In genomic region chr8:85554391-85555180, GRCm38 (mm10) we compare ENCODE assay signal across 8 mouse cellular contexts. TPM values are rescaled to one million over a fixed set of nuclear protein-coding genes. Genes with fewer than 3 reads are reported as not detected.
DNase-seq lines count a peak whose midpoint lies in the region; ATAC-seq and TF ChIP-seq lines count a peak whose summit lies in the region.

No protein-coding gene starts in this region.

- no peaks in the 10 kb centered on the region for H3K27me3 ChIP-seq in heart, embryonic 11.5 days (ENCODE audit: control insufficient read depth, insufficient read depth, low read length)
- H3K27me3 ChIP-seq in small intestine, adult 2 months (ENCODE audit: control insufficient read depth, insufficient read depth, low read length) = no peaks in the 10 kb centered on the region

- peak overlapping the region; percentile 95 for H3K9ac ChIP-seq in heart, embryonic 11.5 days (ENCODE audit: low read depth, low read length)

- H3K27ac ChIP-seq in heart, embryonic 11.5 days (ENCODE audit: low read depth, low read length) = peak overlapping the region; percentile 90
- peak overlapping the region; percentile 70 for H3K27ac ChIP-seq in macrophage
- H3K27ac ChIP-seq in small intestine, adult 2 months (ENCODE audit: insufficient read depth, low read depth, low read length) = peak overlapping the region; percentile 99

- peaks cover 51% of the 10 kb centered on the region for H3K79me2 ChIP-seq in macrophage (ENCODE audit: inconsistent target)

- under 1% methylated on average over 66 of the region's 66 CpGs for WGBS in heart, embryonic 11.5 days (ENCODE audit: insufficient replicate concordance)
- 1% methylated on average over 63 of the region's 66 CpGs for WGBS in macrophage (ENCODE audit: missing documents)
- 2% methylated on average over 66 of the region's 66 CpGs for WGBS in small intestine, adult 2 months

- H3K4me1 ChIP-seq in heart, embryonic 11.5 days (ENCODE audit: control insufficient read depth, insufficient read depth, low read length) = peaks cover 3% of the 10 kb centered on the region; the same call in 1 of the 2 replicates
- H3K4me1 ChIP-seq in small intestine, adult 2 months (ENCODE audit: control insufficient read depth, insufficient read depth, insufficient read length, low read length) = peaks cover 2% of the 10 kb centered on the region; the same call in 1 of the 2 replicates

- TF ChIP-seq POLR2A in small intestine, adult 2 months (IDR thresholded peaks at IDR 0.05; ENCODE audit: low read depth, low read length) = no peak

- peak; percentile 88 for ATAC-seq in heart, embryonic 11.5 days (replicated peaks; ENCODE audit: insufficient number of reproducible peaks, low FRiP score, low TSS enrichment)

- peak overlapping the region; percentile 87 for H3K4me3 ChIP-seq in heart, embryonic 11.5 days (ENCODE audit: low read depth, low read length)
- H3K4me3 ChIP-seq in macrophage (ENCODE audit: inconsistent target) = peak overlapping the region; percentile 78
- H3K4me3 ChIP-seq in small intestine, adult 2 months (ENCODE audit: low read depth, low read length) = peak overlapping the region; percentile 75

- peaks cover 3% of the 10 kb centered on the region for H3K36me3 ChIP-seq in heart, embryonic 11.5 days (ENCODE audit: control insufficient read depth, insufficient read depth, low read length)
- peaks cover 34% of the 10 kb centered on the region for H3K36me3 ChIP-seq in macrophage (ENCODE audit: inconsistent target)
- H3K36me3 ChIP-seq in small intestine, adult 2 months (ENCODE audit: control insufficient read depth, insufficient read depth, low read length) = peaks cover 24% of the 10 kb centered on the region

- TF ChIP-seq CTCF in small intestine, adult 2 months (IDR thresholded peaks at IDR 0.05; ENCODE audit: extremely low read depth, insufficient read length, insufficient replicate concordance, low read depth, low read length) = no peak

- no peaks in the 10 kb centered on the region for H3K9me3 ChIP-seq in heart, embryonic 11.5 days (replicated peaks; ENCODE audit: control insufficient read depth, low read length)

- peak overlapping the region; percentile 91 for H3K4me2 ChIP-seq in heart, embryonic 11.5 days

- peak; percentile 31 for DNase-seq in cerebellum, adult 11-12 months
- DNase-seq in cerebellum, adult 8-10 months = no peak
- peak; percentile 73 for DNase-seq in CD4-positive helper T cell, adult 2 months (ENCODE audit: low read depth, low spot score)
- peak; percentile 35 for DNase-seq in cerebellum, adult 9-11 months
- peak; percentile 13 for DNase-seq in layer of hippocampus, adult 11-12 months (ENCODE audit: low spot score)

RNA-seq across cellular contexts. Expression of gene Dnaja2, which starts 0.6 kb away (rescaled TPM):
- polyA plus RNA-seq in heart, embryonic 11.5 days (2014; fragmentation: Nextera tagmentation; extraction: Ambion mirVana) = 142 and 161 TPM in 2 replicates
- 100 to 1,000 TPM in 8 of 26 experiments, 10 to 100 TPM in 18; 42.6 to 163 (median 81.1) TPM for total RNA-seq in macrophage (2018; cell fraction: chromatin; rRNA removed)
- 100 to 1,000 TPM in 9 of 26 experiments, 10 to 100 TPM in 17; 74.5 to 151 (median 88.8) TPM for total RNA-seq in macrophage (2018; cell fraction: cytosol; rRNA removed)
- total RNA-seq in macrophage (2018; cell fraction: nucleus; rRNA removed) = 100 to 1,000 TPM in 6 of 26 experiments, 10 to 100 TPM in 20; 52.2 to 149 (median 82.3) TPM
- polyA plus RNA-seq in macrophage (2018) = 79.8 to 164 TPM (median 104 TPM) in 3 replicates
- 5.4 and 10.3 TPM in 2 replicates for polyA plus RNA-seq in small intestine, adult 2 months (2012; rRNA removed)
